Mouse (Mus musculus) intestine, embryonic 14.5 days (tissue): ENCODE measurements around the gene Cyth4. TPM values are rescaled to one million over a fixed set of nuclear protein-coding genes. Genes with fewer than 3 reads are reported as not detected.

Experiments
- ATAC-seq: fragments of 200-750 bp; cut with Nextera tagmentation; replicated peaks from 2 replicates; pipeline ENCODE4 v1.8.0; 2017; ENCODE audit warnings: low read depth, moderate number of reproducible peaks, moderate TSS enrichment, moderate library complexity; ENCODE audit not compliant: low FRiP score, low TSS enrichment
- DNase-seq: peaks from one replicate; pipeline ENCODE4 v3.0.0-alpha.2; 2018; ENCODE audit warnings: low spot score
- H3K27ac ChIP-seq: fragments of 300-500 bp; sonication (generic); 2 replicates; pipeline ENCODE4 v1.5.1; 2014; ENCODE audit warnings: low read depth, mild to moderate bottlenecking, control low read depth
- H3K27me3 ChIP-seq: fragments of 300-500 bp; sonication (generic); replicated peaks from 2 replicates; pipeline ENCODE4 v1.6.1; 2014; ENCODE audit warnings: low read length, control low read depth; ENCODE audit not compliant: control insufficient read depth, insufficient read depth
- H3K36me3 ChIP-seq: fragments of 300-500 bp; sonication (generic); 2 replicates; pipeline ENCODE4 v1.6.1; 2014; ENCODE audit warnings: low read length, control low read depth; ENCODE audit not compliant: control insufficient read depth, insufficient read depth
- H3K4me1 ChIP-seq: fragments of 300-500 bp; sonication (generic); replicated peaks from 2 replicates; pipeline ENCODE4 v1.6.1; 2014; ENCODE audit warnings: low read length, control low read depth, mixed read lengths; ENCODE audit not compliant: control insufficient read depth, insufficient read depth
- H3K4me2 ChIP-seq: fragments of 300-500 bp; sonication (generic); 2 replicates; pipeline ENCODE4 v1.6.1; 2014; ENCODE audit warnings: low read length
- H3K4me3 ChIP-seq: fragments of 300-500 bp; sonication (generic); 2 replicates; pipeline ENCODE4 v1.5.1; 2014; ENCODE audit warnings: low read depth, low read length, control low read depth, mixed read lengths
- H3K9ac ChIP-seq: fragments of 300-500 bp; sonication (generic); 2 replicates; pipeline ENCODE4 v1.6.1; 2014; ENCODE audit warnings: mild to moderate bottlenecking, low read length
- H3K9me3 ChIP-seq: fragments of 300-500 bp; sonication (generic); 2 replicates; pipeline ENCODE4 v1.6.1; 2016; ENCODE audit warnings: low read length, control low read depth; ENCODE audit not compliant: control insufficient read depth
- WGBS: fragments of 180-500 bp; shearing (Covaris S2); extraction: QIAGEN DNeasy Blood & Tissue Kit; methylation state at CpG from one replicate; pipeline ENCODE4 v1.1.7; 2014; 5-methylcytosine and 5-hydroxymethylcytosine counted together
- polyA plus RNA-seq: library from polyadenylated mRNA; unstranded; fragments of >200 nt; fragmentation: Nextera tagmentation; extraction: Ambion mirVana; gene quantifications from 2 replicates; pipeline ENCODE4 v1.2.1, GENCODE M21; 2014

Cyth4 gene
- polyA plus RNA-seq, 1 experiment from 2014 or later, result 4.3 TPM

DNA sequence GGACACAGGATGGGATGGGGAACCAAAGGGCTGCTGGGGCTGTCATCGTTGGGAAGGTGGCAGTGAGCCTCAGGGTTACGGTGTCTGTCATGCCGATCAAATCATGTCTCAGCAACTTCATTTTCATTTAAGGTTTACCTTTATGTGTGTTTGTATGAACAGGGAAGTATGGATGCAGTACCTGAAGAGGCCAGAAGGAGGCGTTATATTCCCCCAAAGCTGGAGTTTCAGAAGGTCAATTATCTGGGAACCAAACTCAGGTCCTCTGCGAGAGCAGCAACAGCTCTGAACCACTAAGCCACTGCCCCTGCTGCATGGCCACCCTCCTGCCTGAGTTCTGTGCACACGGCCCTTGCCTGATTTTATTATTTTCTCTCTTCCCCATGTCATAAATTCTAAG lies 6.1 kb upstream of the Cyth4 start:
- Histone ChIP-seq H3K4me2 (no peak overlapping the region), H3K27ac (no peak overlapping the region), H3K36me3 (no peaks in the 10 kb centered on the region), H3K9me3 (no peaks in the 10 kb centered on the region), H3K9ac (no peak overlapping the region), H3K4me1 (no peaks in the 10 kb centered on the region), H3K27me3 (no peaks in the 10 kb centered on the region), H3K4me3 (no peak overlapping the region)
- no peak for DNase-seq
- 77% methylated on average over 6 of the region's 6 CpGs for WGBS
- no peak for ATAC-seq

DNA sequence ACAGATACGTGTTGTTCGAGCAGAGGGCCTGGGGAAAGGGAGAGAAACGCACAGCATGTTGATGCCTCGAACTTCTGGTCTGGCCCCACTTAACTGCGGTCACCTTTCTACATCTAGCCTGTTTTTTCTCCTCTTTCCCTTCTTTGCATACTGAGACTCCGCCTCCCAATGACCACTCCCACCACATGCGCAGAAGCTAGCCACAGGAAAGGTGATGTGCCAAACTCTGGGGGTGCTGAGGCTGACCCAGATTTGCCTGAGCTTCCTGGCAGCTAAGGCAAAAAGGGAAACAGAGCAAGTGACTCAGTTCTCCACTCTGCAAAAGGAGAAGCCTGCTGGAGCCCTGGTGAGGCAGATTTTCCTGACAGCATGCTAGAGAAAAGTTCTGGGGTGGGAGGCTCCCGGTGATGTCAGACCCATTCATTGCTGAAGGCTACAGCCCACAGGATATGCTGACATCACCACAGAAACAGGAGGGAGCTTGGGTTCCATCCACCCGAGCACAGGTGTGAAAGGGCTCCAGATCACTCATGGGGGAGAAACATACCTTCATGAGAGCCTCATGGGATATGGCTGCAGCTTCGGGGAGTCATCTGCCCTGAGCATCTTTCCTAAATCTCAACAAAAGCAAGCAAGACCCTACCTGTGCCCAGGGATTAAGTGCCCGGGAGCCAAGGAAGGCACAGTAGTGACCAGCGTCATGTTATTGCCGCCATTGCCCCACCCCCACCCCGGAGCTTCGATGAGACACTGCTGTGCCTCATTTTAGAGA lies 5.0 kb upstream of the Cyth4 start:
- DNase-seq (no peak), ATAC-seq (no peak)
- H3K4me2 ChIP-seq, result no peak overlapping the region
- no peaks in the 10 kb centered on the region for H3K4me1 ChIP-seq
- 64% methylated on average over 15 of the region's 15 CpGs for WGBS
- no peak overlapping the region for H3K27ac ChIP-seq
- no peak overlapping the region for H3K4me3 ChIP-seq
- H3K36me3 ChIP-seq, result no peaks in the 10 kb centered on the region
- no peaks in the 10 kb centered on the region for H3K9me3 ChIP-seq
- no peaks in the 10 kb centered on the region for H3K27me3 ChIP-seq
- H3K9ac ChIP-seq, result no peak overlapping the region

DNA sequence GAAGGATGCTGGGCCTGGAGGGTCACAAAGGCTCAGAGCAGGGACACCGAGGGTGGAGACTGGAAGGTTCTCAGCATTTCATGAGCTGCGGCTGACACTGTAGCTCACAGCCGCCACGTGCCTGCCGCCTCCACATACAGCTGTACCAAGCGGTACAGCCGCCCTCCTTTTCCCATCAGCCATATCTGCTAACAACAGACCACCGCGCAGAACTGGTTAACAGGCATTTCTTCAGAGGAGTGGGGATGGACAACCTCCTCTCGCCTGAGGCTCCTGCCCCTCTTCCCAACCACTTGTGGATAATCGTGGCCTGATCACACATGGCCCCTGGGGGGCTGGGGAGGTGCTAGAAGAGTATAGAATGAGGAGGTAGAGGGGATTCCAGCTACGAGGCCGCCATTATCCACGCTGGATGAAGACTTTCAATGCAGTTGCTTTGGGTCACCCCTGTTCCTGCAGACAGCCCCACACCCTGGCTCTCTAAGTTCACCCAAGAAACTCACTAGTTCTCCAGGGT lies 4.3 kb upstream of the Cyth4 start:
- ATAC-seq (no peak), DNase-seq (no peak)
- Histone ChIP-seq H3K9me3 (no peaks in the 10 kb centered on the region), H3K9ac (no peak overlapping the region), H3K36me3 (no peaks in the 10 kb centered on the region), H3K4me1 (no peaks in the 10 kb centered on the region), H3K4me2 (no peak overlapping the region), H3K4me3 (no peak overlapping the region), H3K27me3 (no peaks in the 10 kb centered on the region), H3K27ac (no peak overlapping the region)
- 73% methylated on average over 14 of the region's 14 CpGs for WGBS

DNA sequence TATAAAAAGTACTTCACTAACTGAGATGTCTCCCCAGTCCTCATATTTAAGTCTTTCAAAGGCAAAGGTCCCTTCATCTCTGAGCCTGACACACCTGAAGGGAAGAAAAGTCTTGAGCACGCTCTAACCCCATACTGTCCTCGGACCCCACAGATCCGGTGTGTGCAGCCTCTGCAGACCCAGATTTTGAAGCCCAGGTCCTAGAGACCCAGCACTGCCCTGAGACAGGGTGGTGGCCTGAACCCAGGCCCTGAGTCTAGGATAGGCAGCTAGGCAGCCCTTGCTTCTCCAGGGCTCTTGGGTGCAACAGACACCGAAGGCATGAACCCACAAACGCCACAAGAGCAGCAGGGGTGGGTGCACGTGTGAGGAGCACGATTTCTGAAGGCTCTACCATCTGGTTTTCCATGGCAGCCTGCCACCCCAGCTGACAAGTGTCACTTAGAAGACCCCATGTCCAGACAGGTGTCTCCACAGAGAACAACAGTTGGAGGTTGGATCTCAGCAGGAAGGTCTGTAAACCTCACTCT lies 2.9 kb upstream of the Cyth4 start:
- no peaks in the 10 kb centered on the region for H3K36me3 ChIP-seq
- no peak for DNase-seq

DNA sequence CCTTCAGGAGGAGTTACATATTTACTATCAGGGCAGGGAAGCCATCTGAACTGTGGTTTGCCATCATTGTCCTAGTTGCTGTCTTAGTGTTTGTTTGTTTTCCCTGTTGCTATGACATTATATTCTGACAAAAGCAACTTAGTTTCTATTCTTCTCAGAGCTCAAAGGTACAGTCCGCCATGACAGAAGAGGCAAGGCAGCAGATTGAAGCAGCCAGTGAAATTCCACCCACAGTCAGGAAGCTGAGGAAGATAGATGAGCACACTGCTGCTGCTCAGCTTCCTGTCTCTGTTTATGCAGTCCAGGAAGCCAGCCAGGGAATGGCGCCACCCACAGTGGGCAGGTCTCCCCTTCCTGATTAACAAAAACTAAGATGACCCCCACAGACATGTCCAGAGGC lies 2.0 kb upstream of the Cyth4 start:
- no peaks in the 10 kb centered on the region for H3K36me3 ChIP-seq
- no peaks in the 10 kb centered on the region for H3K9me3 ChIP-seq
- 79% methylated on average over 2 of the region's 2 CpGs for WGBS
- H3K27ac ChIP-seq, result no peak overlapping the region
- H3K9ac ChIP-seq, result no peak overlapping the region
- no peak for ATAC-seq
- DNase-seq, result no peak
- no peak overlapping the region for H3K4me3 ChIP-seq
- no peaks in the 10 kb centered on the region for H3K27me3 ChIP-seq
- H3K4me1 ChIP-seq, result no peaks in the 10 kb centered on the region
- H3K4me2 ChIP-seq, result no peak overlapping the region

More for the DNA sequence above, 2.9 kb upstream of the Cyth4 start:
- Histone ChIP-seq H3K4me3 (no peak overlapping the region), H3K4me1 (no peaks in the 10 kb centered on the region), H3K27me3 (no peaks in the 10 kb centered on the region), H3K9me3 (no peaks in the 10 kb centered on the region), H3K4me2 (no peak overlapping the region), H3K9ac (no peak overlapping the region), H3K27ac (no peak overlapping the region)
- ATAC-seq, result no peak
- WGBS, result 85% methylated on average over 7 of the region's 7 CpGs

DNA sequence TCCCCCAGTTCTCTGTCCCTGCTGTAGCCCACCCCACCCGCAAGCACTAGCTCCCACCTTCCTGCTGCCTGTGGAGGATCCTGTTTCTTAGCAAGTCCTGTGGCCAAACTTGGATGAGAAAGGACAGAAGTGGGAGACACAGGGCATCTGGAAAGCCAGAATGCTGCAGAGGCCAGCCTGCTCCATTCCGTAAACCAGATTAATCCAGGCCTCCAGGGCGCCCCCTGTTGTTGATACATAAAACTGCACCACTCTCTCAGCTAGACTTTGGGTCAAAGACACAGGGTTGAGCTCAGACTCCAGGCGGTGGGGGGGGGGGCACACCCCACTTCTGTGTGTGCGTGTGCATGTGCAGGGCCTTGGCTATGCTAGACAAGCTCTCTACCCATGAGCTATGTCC lies 1.4 kb upstream of the Cyth4 start:
- no peak overlapping the region for H3K27ac ChIP-seq
- no peaks in the 10 kb centered on the region for H3K36me3 ChIP-seq
- H3K4me2 ChIP-seq, result no peak overlapping the region
- no peak overlapping the region for H3K4me3 ChIP-seq
- no peaks in the 10 kb centered on the region for H3K4me1 ChIP-seq
- H3K9me3 ChIP-seq, result no peaks in the 10 kb centered on the region
- DNase-seq, result no peak
- no peaks in the 10 kb centered on the region for H3K27me3 ChIP-seq
- no peak for ATAC-seq
- H3K9ac ChIP-seq, result no peak overlapping the region
- WGBS, result 75% methylated on average over 5 of the region's 5 CpGs

DNA sequence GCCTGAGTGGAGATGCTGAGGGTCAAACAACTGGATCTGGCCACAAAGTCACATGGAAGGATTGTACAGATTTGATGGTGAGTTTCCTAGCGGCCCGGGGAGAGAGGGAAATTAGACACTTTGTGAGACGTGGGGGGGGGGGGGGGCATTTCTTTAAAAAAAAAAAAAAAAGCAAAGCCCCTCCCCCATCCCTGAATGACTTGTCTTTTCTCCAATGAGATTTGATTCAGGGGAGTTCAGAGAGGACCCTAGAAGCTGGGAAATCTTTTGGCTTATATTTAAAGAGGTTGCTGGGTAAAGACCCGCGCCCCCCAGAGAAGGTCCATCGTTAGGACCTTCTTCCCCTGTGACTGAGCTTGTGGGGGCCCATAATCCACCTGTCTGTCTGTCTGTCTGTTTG lies 343 bp upstream of the Cyth4 start:
- no peak for DNase-seq
- 78% methylated on average over 6 of the region's 6 CpGs for WGBS
- no peaks in the 10 kb centered on the region for H3K27me3 ChIP-seq
- H3K9ac ChIP-seq, result no peak overlapping the region
- no peaks in the 10 kb centered on the region for H3K9me3 ChIP-seq
- H3K4me1 ChIP-seq, result no peaks in the 10 kb centered on the region
- no peaks in the 10 kb centered on the region for H3K36me3 ChIP-seq
- no peak for ATAC-seq
- H3K4me2 ChIP-seq, result no peak overlapping the region
- no peak overlapping the region for H3K4me3 ChIP-seq
- no peak overlapping the region for H3K27ac ChIP-seq

DNA sequence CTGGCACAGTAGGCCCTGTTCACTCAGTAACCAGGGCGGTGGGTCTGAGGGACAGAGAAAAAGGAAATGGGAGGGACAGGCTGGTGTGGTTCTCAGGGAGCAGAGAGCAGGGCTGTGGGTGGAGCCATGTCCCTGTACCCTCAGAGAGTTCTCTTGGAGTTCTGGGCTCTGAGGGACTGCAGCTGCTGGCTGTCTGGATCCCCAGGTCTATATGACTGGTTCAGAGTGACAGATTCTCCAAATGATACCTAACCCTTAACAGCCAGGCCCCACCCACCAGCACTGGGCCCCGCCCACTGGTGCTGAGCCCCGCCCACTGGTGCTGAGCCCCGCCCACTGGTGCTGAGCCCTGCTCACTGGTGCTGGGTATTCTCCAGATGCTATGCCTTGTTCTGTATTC lies 882 bp downstream of the Cyth4 start:
- Histone ChIP-seq H3K27ac (no peak overlapping the region), H3K4me3 (no peak overlapping the region), H3K4me1 (no peaks in the 10 kb centered on the region), H3K9me3 (no peaks in the 10 kb centered on the region), H3K9ac (no peak overlapping the region), H3K4me2 (no peak overlapping the region), H3K27me3 (no peaks in the 10 kb centered on the region), H3K36me3 (no peaks in the 10 kb centered on the region)
- 66% methylated on average over 4 of the region's 4 CpGs for WGBS
- ATAC-seq (no peak), DNase-seq (no peak)

DNA sequence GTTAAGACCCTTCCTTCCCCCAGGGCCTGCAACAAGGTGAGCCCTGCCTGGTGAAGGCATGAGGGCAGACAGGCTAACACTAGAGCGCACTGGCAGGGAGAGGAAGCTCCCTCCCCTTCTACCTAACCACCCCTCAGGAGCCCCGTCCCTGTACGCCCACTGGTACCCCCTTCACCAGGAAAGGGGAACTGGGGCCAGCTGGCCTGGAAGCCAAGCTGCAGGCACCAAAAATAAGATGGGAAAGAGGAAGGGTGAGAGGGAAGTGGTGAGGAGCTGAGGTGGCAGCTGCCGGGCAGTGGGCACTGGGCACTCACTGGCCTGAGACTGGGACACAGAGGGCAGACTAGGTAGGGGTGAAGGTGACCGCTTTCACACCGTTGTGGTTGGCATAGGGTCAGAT lies 2.3 kb downstream of the Cyth4 start:
- 84% methylated on average over 6 of the region's 6 CpGs for WGBS
- Histone ChIP-seq H3K27me3 (no peaks in the 10 kb centered on the region), H3K4me2 (no peak overlapping the region), H3K27ac (no peak overlapping the region), H3K9ac (no peak overlapping the region), H3K36me3 (no peaks in the 10 kb centered on the region), H3K4me1 (no peaks in the 10 kb centered on the region), H3K9me3 (no peaks in the 10 kb centered on the region), H3K4me3 (no peak overlapping the region)
- no peak for DNase-seq
- no peak for ATAC-seq
